Mouse (Mus musculus) limb, embryonic 12.5 days (tissue): ENCODE measurements at regions not wholly inside any gene's neighbourhood (a gene's known extent, or its start where the extent isn't known, plus 50 kb on each side); places are given as distances from the start of the nearest gene placed in this dataset.
A peak's percentile ranks its signal among the peaks of the same experiment; 100 is the strongest.

Experiments used
- ATAC-seq: fragments of 200-750 bp; cut with Nextera tagmentation; 2 replicates; pipeline ENCODE4 v1.8.0; 2017; ENCODE audit warnings: low read depth, moderate TSS enrichment; ENCODE audit not compliant: insufficient number of reproducible peaks, insufficient read depth, low FRiP score, low TSS enrichment
- H3K27ac ChIP-seq: fragments of 300-500 bp; sonication (generic); 2 replicates; pipeline ENCODE4 v1.5.1; 2016; ENCODE audit warnings: mild to moderate bottlenecking, moderate library complexity
- H3K27me3 ChIP-seq: fragments of 300-500 bp; sonication (generic); 2 replicates; pipeline ENCODE4 v1.6.1; 2016; ENCODE audit warnings: mild to moderate bottlenecking, moderate library complexity
- H3K36me3 ChIP-seq: fragments of 300-500 bp; sonication (generic); 2 replicates; pipeline ENCODE4 v1.6.1; 2016; ENCODE audit warnings: mild to moderate bottlenecking, moderate library complexity
- H3K4me1 ChIP-seq: fragments of 300-500 bp; sonication (generic); replicated peaks from 2 replicates; pipeline ENCODE4 v1.6.1; 2016
- H3K4me2 ChIP-seq: fragments of 300-500 bp; sonication (generic); 2 replicates; pipeline ENCODE4 v1.6.1; 2016; ENCODE audit warnings: mild to moderate bottlenecking, moderate library complexity
- H3K4me3 ChIP-seq: fragments of 300-500 bp; sonication (generic); replicated peaks from 2 replicates; pipeline ENCODE4 v1.5.1; 2016; ENCODE audit warnings: mild to moderate bottlenecking
- H3K9ac ChIP-seq: fragments of 300-500 bp; sonication (generic); replicated peaks from 2 replicates; pipeline ENCODE4 v1.6.1; 2016; ENCODE audit warnings: mild to moderate bottlenecking, moderate library complexity
- H3K9me3 ChIP-seq: fragments of 300-500 bp; sonication (generic); 2 replicates; pipeline ENCODE4 v1.6.1; 2016; ENCODE audit warnings: mild to moderate bottlenecking, moderate library complexity
- WGBS: fragments of 180-500 bp; shearing (Covaris S2); methylation state at CpG from one replicate; pipeline ENCODE4 v1.1.7; 2016; 5-methylcytosine and 5-hydroxymethylcytosine counted together

GRCm38 (mm10) chr10:37079535-37079934 lies 59.2 kb downstream of the Marcks start:
- no peak for ATAC-seq
- Histone ChIP-seq H3K4me2 (no peak overlapping the region), H3K36me3 (no peaks in the 10 kb centered on the region), H3K9me3 (no peaks in the 10 kb centered on the region), H3K4me1 (peaks cover 8% of the 10 kb centered on the region; the same call in 1 of the 2 replicates), H3K4me3 (no peak overlapping the region), H3K27ac (no peak overlapping the region), H3K27me3 (no peaks in the 10 kb centered on the region), H3K9ac (no peak overlapping the region)
- WGBS = 73% methylated on average over 6 of the region's 6 CpGs

GRCm38 (mm10) chr10:37078439-37078838 lies 60.3 kb downstream of the Marcks start:
- Histone ChIP-seq H3K36me3 (no peaks in the 10 kb centered on the region), H3K4me2 (no peak overlapping the region), H3K27ac (peak overlapping the region; percentile 50; the same call in 1 of the 2 replicates), H3K27me3 (no peaks in the 10 kb centered on the region), H3K4me1 (peaks cover 8% of the 10 kb centered on the region; the same call in 1 of the 2 replicates), H3K9ac (0 out of 2 replicates have a peak overlapping the region, but pooled peaks have one; percentile 23), H3K4me3 (no peak overlapping the region), H3K9me3 (no peaks in the 10 kb centered on the region)
- 53% methylated on average over 5 of the region's 5 CpGs for WGBS
- peak; percentile 76; the same call in 1 of the 2 replicates for ATAC-seq

- Histone ChIP-seq H3K36me3 (no peaks in the 10 kb centered on the region), H3K9ac (no peak overlapping the region), H3K4me2 (no peak overlapping the region), H3K9me3 (no peaks in the 10 kb centered on the region), H3K4me3 (no peak overlapping the region), H3K27me3 (no peaks in the 10 kb centered on the region), H3K27ac (peak overlapping the region; percentile 50; the same call in 1 of the 2 replicates), H3K4me1 (peaks cover 10% of the 10 kb centered on the region; the same call in 1 of the 2 replicates)
- 91% methylated on average over 2 of the region's 2 CpGs for WGBS
- ATAC-seq = no peak
Observed at GRCm38 (mm10) chr10:37077741-37078140, 61.0 kb downstream of the Marcks start.

GRCm38 (mm10) chr10:37072834-37073233 lies 65.9 kb downstream of the Marcks start:
- H3K9ac ChIP-seq = no peak overlapping the region
- H3K27me3 ChIP-seq = no peaks in the 10 kb centered on the region
- no peaks in the 10 kb centered on the region for H3K36me3 ChIP-seq
- WGBS = 20% methylated on average over 5 of the region's 5 CpGs
- H3K4me2 ChIP-seq = no peak overlapping the region
- H3K4me1 ChIP-seq = 0 out of 2 replicates have a peak, but pooled peaks cover 2% of the 10 kb centered on the region
- H3K9me3 ChIP-seq = no peaks in the 10 kb centered on the region
- no peak overlapping the region for H3K4me3 ChIP-seq
- no peak; the same call in 1 of the 2 replicates for ATAC-seq
- no peak overlapping the region for H3K27ac ChIP-seq

- Histone ChIP-seq H3K4me3 (no peak overlapping the region), H3K27ac (no peak overlapping the region), H3K9me3 (no peaks in the 10 kb centered on the region), H3K36me3 (no peaks in the 10 kb centered on the region), H3K9ac (no peak overlapping the region), H3K4me1 (0 out of 2 replicates have a peak, but pooled peaks cover 2% of the 10 kb centered on the region), H3K4me2 (no peak overlapping the region), H3K27me3 (no peaks in the 10 kb centered on the region)
- no peak for ATAC-seq
- 96% methylated on average over 5 of the region's 5 CpGs for WGBS
Observed at GRCm38 (mm10) chr10:37072061-37072460, 66.7 kb downstream of the Marcks start.

- Histone ChIP-seq H3K36me3 (no peaks in the 10 kb centered on the region), H3K27me3 (no peaks in the 10 kb centered on the region), H3K9me3 (no peaks in the 10 kb centered on the region), H3K4me1 (0 out of 2 replicates have a peak, but pooled peaks cover 2% of the 10 kb centered on the region), H3K9ac (no peak overlapping the region), H3K4me2 (no peak overlapping the region), H3K27ac (no peak overlapping the region), H3K4me3 (no peak overlapping the region)
- no peak for ATAC-seq
- WGBS = 90% methylated on average over 2 of the region's 2 CpGs
Observed at GRCm38 (mm10) chr10:37071420-37071819, 67.3 kb downstream of the Marcks start.
